Mouse (Mus musculus) liver, postnatal 0 days (tissue): ENCODE results near the gene Gramd4.

Experiments used
- CTCF ChIP-seq: sonication (generic); IDR thresholded peaks from 2 replicates; pipeline ENCODE4 v1.5.1; 2016; ENCODE audit warnings: antibody characterized with exemption, low read depth
- EP300 ChIP-seq: IDR thresholded peaks from 2 replicates; pipeline ENCODE4 v1.6.1; 2016; ENCODE audit warnings: antibody characterized with exemption, low read depth, mild to moderate bottlenecking

DNA sequence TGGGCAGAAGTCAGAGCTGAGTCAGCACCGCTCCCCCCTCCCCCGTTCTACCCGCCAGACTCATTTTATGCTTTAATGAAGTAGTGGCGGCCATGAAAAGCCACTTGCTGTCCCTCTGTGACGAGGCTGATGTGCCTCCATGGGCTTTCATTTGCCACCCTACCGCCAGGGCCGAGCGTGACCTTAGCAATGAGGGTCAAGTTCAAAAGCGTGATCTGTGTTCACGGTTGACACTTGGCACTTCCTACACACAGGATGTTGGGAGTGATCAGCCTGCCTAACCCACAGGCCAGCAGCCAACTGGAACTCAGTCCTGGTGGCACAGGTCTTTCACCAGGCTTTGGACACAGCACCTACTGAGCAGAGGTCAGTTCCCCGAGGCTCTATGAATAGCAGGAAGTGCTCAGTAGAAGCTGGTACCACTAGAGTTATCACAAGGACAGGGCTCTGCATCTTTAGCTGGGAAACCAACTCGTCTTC, 96.0 kb downstream of the Gramd4 start:
- TF ChIP-seq CTCF (no peak), EP300 (no peak)
